Mouse (Mus musculus): Measurements from ENCODE around the gene Ppm1l.

DNA sequence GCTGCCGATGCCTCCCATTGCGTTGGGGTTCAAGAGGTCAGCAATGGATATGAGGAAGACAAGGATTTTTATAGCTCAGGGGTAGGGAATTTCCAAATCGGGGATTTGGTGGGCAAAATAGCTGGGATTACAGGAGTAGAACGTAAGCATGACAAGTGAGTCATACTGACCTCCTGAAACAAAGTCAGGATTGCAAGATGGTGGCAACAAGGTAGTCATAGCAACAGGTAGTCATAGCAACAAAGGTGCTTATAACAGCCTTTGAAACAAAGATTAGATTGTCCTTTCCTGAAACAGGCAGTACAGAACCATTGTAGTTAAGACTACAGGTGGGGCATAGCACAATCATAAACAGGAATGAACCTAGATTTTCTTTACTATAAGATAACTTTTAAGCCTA lies 189.7 kb downstream of the Ppm1l start:
- TF ChIP-seq CTCF (IDR thresholded peaks at IDR 0.05; ENCODE audit: borderline replicate concordance, extremely low read depth, insufficient read depth, insufficient read length) (no peak), POLR2A (IDR thresholded peaks at IDR 0.05; ENCODE audit: borderline replicate concordance, extremely low read depth, insufficient read depth, insufficient read length, poor library complexity, severe bottlenecking) (no peak)

Measured in brain, embryonic 14.5 days (tissue).